Comparison of ENCODE assay signal across 12 mouse cellular contexts in genomic region chr11:57583636-57584277, GRCm38 (mm10).
DNase-seq lines count a peak whose midpoint lies in the region; ATAC-seq and TF ChIP-seq lines count a peak whose summit lies in the region.
"Had no signal": no experiment of that assay in that cellular context is flagged by ENCODE, and none has a peak within 500 bp of the region (broad histone marks: within the 10 kb centered on the region; RNA-seq: fewer than 3 reads in every experiment).

No protein-coding gene starts in this region.

- H3K27ac ChIP-seq in heart, embryonic 15.5 days: no peak overlapping the region
- H3K27ac ChIP-seq in hindbrain, embryonic 12.5 days: peak overlapping the region; percentile 53
- peak overlapping the region; percentile 67 for H3K27ac ChIP-seq in midbrain, embryonic 12.5 days (replicated peaks)

- no peak for TF ChIP-seq CTCF in lung, adult 2 months (IDR thresholded peaks at IDR 0.05; ENCODE audit: insufficient read depth, low read length)

- no peaks in the 10 kb centered on the region for H3K9me3 ChIP-seq in heart, embryonic 15.5 days (replicated peaks)
- no peaks in the 10 kb centered on the region for H3K9me3 ChIP-seq in hindbrain, embryonic 12.5 days (replicated peaks)
- H3K9me3 ChIP-seq in midbrain, embryonic 12.5 days: no peaks in the 10 kb centered on the region

- 36% methylated on average over 7 of the region's 7 CpGs for WGBS in heart, embryonic 15.5 days
- 16% methylated on average over 7 of the region's 7 CpGs for WGBS in hindbrain, embryonic 12.5 days
- WGBS in midbrain, embryonic 12.5 days: 12% methylated on average over 7 of the region's 7 CpGs
- WGBS in lung, adult 2 months: 48% methylated on average over 7 of the region's 7 CpGs

- no peak for TF ChIP-seq POLR2A in lung, adult 2 months (IDR thresholded peaks at IDR 0.05; ENCODE audit: borderline replicate concordance, extremely low read depth, low read depth, low read length)

- no peak for ATAC-seq in heart, embryonic 15.5 days (replicated peaks; ENCODE audit: insufficient number of reproducible peaks, insufficient read depth, low FRiP score, low read depth)
- 0 out of 2 replicates have a peak, but pooled peaks have one; percentile 57 for ATAC-seq in hindbrain, embryonic 12.5 days (ENCODE audit: low FRiP score)
- ATAC-seq in midbrain, embryonic 12.5 days (ENCODE audit: low FRiP score, low read depth): peak; percentile 24; the same call in 1 of the 2 replicates

- DNase-seq in heart, adult 18-20 months: no peak
- peak; percentile 61 for DNase-seq in R1 (ENCODE audit: low read depth, low spot score)
- DNase-seq in lung, postnatal 10 days: no peak
- no peak for DNase-seq in right cerebral cortex, postnatal 25 days
- no peak for DNase-seq in lung, adult 2 months
- DNase-seq: heart, adult 11 months; left cerebral cortex, postnatal 4 days; lung, postnatal 14 days; thymus, postnatal 14 days had no signal

- no peaks in the 10 kb centered on the region; the same call in 1 of the 2 replicates for H3K27me3 ChIP-seq in heart, embryonic 15.5 days
- H3K27me3 ChIP-seq in hindbrain, embryonic 12.5 days: no peaks in the 10 kb centered on the region
- H3K27me3 ChIP-seq in midbrain, embryonic 12.5 days: peaks cover 26% of the 10 kb centered on the region

- H3K36me3 ChIP-seq in heart, embryonic 15.5 days: no peaks in the 10 kb centered on the region
- no peaks in the 10 kb centered on the region for H3K36me3 ChIP-seq in hindbrain, embryonic 12.5 days
- H3K36me3 ChIP-seq in midbrain, embryonic 12.5 days: no peaks in the 10 kb centered on the region

- H3K9ac ChIP-seq in heart, embryonic 15.5 days: no peak overlapping the region
- no peak overlapping the region for H3K9ac ChIP-seq in hindbrain, embryonic 12.5 days
- 0 out of 2 replicates have a peak overlapping the region, but pooled peaks have one; percentile 39 for H3K9ac ChIP-seq in midbrain, embryonic 12.5 days (replicated peaks)

- H3K4me1 ChIP-seq in heart, embryonic 15.5 days (replicated peaks): peaks cover 9% of the 10 kb centered on the region
- peaks cover 33% of the 10 kb centered on the region for H3K4me1 ChIP-seq in hindbrain, embryonic 12.5 days
- peaks cover 28% of the 10 kb centered on the region for H3K4me1 ChIP-seq in midbrain, embryonic 12.5 days
- H3K4me1 ChIP-seq in lung, adult 2 months (ENCODE audit: control insufficient read depth, insufficient read depth, low read length): no peaks in the 10 kb centered on the region

- H3K4me3 ChIP-seq in heart, embryonic 15.5 days: no peak overlapping the region
- H3K4me3 ChIP-seq in hindbrain, embryonic 12.5 days: no peak overlapping the region
- H3K4me3 ChIP-seq in midbrain, embryonic 12.5 days: no peak overlapping the region
- no peak overlapping the region for H3K4me3 ChIP-seq in lung, adult 2 months (replicated peaks; ENCODE audit: extremely low read depth, low read depth, low read length)

- 0 out of 2 replicates have a peak overlapping the region, but pooled peaks have one; percentile 6 for H3K4me2 ChIP-seq in heart, embryonic 15.5 days
- peak overlapping the region; percentile 19; the same call in 1 of the 2 replicates for H3K4me2 ChIP-seq in hindbrain, embryonic 12.5 days (replicated peaks)
- H3K4me2 ChIP-seq in midbrain, embryonic 12.5 days (replicated peaks): peak overlapping the region; percentile 24
